ENCODE assay signal across 13 mouse cellular contexts in the genomic region with DNA sequence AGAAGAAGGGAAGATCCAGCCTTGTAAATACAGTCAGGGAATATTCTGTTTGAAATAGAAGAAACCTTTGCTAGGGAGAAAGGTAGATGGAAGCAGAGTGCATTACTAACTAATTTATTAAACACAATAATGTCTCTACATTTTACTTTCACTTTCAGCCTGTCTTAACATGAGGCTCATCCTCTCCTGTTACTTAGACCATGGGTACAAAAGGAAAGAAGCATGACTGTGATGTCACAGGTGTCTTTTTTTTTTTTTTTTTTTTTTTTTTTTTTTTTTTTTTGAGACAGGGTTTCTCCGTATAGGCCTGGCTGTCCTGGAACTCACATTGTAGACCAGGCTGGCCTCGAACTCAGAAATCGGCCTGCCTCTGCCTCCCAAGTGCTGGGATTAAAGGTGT.
"Had no signal": no experiment of that assay in that cellular context is flagged by ENCODE, and none has a peak within 500 bp of the region (broad histone marks: within the 10 kb centered on the region; RNA-seq: fewer than 3 reads in every experiment).

No protein-coding gene starts in this region.

- H3K36me3 ChIP-seq: midbrain, embryonic 10.5 days; midbrain, embryonic 12.5 days; neural tube, embryonic 12.5 days; stomach, embryonic 15.5 days had no signal

- DNase-seq: lung, adult 18-20 months; lung, embryonic 14.5 days; lung, postnatal 10 days; lung, postnatal 4 days; midbrain, embryonic 14.5 days; right cerebral cortex, postnatal 14 days; thymus, postnatal 14 days; thymus, postnatal 36 days had no signal

- H3K9me3 ChIP-seq: midbrain, embryonic 10.5 days; midbrain, embryonic 12.5 days; neural tube, embryonic 12.5 days; stomach, embryonic 15.5 days had no signal

- H3K4me3 ChIP-seq: midbrain, embryonic 10.5 days; midbrain, embryonic 12.5 days; neural tube, embryonic 12.5 days; stomach, embryonic 15.5 days had no signal

- H3K4me1 ChIP-seq: midbrain, embryonic 10.5 days; midbrain, embryonic 12.5 days; neural tube, embryonic 12.5 days; stomach, embryonic 15.5 days had no signal

- H3K9ac ChIP-seq: lung, embryonic 14.5 days; midbrain, embryonic 12.5 days; neural tube, embryonic 12.5 days; stomach, embryonic 15.5 days had no signal

- H3K27ac ChIP-seq: midbrain, embryonic 10.5 days; midbrain, embryonic 12.5 days; neural tube, embryonic 12.5 days; stomach, embryonic 15.5 days; stomach, postnatal 0 days had no signal
